Mouse (Mus musculus) C2C12 (cell line): ENCODE results near the gene Igfals.

Experiments
- CTCF ChIP-seq: IDR thresholded peaks from one replicate; pipeline ENCODE4 v1.5.1; 2011; ENCODE audit not compliant: control insufficient read depth, insufficient read depth, insufficient read length
- FOSL1 ChIP-seq: IDR thresholded peaks from one replicate; pipeline ENCODE4 v1.8.0; 2011; ENCODE audit warnings: mild to moderate bottlenecking, low read length; ENCODE audit not compliant: poor library complexity, insufficient read depth, severe bottlenecking
- MAX ChIP-seq: IDR thresholded peaks from one replicate; pipeline ENCODE4 v1.6.1; 2011; ENCODE audit warnings: mild to moderate bottlenecking, control low read depth
- MYOD1 ChIP-seq: IDR thresholded peaks from one replicate; pipeline ENCODE4 v1.6.1; 2011; ENCODE audit warnings: low read depth; ENCODE audit not compliant: control insufficient read depth, insufficient read length
- USF1 ChIP-seq: IDR thresholded peaks from one replicate; pipeline ENCODE4 v1.6.1; 2011; ENCODE audit warnings: low read depth, mild to moderate bottlenecking, control low read depth, moderate library complexity

DNA sequence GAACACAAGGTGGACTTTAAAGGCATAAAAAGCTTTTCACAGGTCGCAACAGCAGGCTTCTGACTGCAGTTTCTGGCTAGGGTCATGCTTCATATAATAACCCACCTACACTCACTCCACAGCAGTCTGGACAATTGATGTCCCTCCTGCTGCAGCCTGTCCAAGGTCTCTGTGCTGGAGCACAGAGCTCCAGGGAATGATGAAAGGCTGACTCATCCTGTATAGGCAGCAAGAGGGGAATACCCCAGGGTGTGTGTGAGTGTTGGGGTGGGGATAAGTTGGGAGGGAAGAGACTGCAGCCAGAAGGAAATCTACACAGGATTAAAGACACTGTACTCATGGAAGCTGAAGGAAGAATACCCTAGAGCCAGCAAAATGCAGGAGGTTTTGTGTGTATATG lies 63.7 kb downstream of the Igfals start:
- TF ChIP-seq CTCF (no peak), MAX (no peak), USF1 (no peak), FOSL1 (peak; percentile 15), MYOD1 (no peak)
